Mouse (Mus musculus): ENCODE data around the gene Padi1.

DNA sequence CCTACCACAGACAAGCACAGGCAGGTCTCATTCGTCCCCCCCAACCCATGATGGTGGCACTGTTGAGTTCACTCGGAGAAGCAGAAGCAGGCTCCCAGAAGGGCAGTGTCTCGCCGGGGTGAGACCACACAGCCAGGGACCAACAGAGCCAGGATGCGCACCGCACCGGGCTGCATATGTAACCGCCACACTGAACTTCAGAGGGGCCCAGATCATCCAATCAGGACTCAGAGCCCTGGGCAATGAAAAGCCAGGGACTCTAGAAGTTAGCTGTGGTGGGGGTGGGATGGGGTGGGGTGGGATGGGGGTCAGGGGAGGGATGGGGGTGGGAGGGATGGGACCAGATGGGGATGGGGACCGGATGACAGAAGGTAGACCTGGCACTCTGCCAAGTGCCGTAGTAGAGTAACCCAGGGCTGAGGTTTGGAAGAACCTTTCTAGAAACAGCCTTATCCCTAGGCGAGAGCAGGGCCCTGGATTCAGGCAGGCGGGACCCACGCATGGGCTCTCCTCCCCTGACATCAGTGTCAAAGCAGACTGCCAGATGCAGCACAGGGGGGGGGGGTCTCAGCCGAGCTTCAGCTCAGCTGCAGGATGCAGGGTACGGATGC lies 1.8 kb downstream of the Padi1 start:
- TF ChIP-seq CTCF (conservative IDR thresholded peaks at IDR 0.05; ENCODE audit: low read length) (no peak), POU5F1 (IDR thresholded peaks at IDR 0.05; ENCODE audit: borderline replicate concordance, low read length) (no peak)
